Mouse (Mus musculus): ENCODE measurements around the gene Kpnb1.

Gene Kpnb1

DNA sequence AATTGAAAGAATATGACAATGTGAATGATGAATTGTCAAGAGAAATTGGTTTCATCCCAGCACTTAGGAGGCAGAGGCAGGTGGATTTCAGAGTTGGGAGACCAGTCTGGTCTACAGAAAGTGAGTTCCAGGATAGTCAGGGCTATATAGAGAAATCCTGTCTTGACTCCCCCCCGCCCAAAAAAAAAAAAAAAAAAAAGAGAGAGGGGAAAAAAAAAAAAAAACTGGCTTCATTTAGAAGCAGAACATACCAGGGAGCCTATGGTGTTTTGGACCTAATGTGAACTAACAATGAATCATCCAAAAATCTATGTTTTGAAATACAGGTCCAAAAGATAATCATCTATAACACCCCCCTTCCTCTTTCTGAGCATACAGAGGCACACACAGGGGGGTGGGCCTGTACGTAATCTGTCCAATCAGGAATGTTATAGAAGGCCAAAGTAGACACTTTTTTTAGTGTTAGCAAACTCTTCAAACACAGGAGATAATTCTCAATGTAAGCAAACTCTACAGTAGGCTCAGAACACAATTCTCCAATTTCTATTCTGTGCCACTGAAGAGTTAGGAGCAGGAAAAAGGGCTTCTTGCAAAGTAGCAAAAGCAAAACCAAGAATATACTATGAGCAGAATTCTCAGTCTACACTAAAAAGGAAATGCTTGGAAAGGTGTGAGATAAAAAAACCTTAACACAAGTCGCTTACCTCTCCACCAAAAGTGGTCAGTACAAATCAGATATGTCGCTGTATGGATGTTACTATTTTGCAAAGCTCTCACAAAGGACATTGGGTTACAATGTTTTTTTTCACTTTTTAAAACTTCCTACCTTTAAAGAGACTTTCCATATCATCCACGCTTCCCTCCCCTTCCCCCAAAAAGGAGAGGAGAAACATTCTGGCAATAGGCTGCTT is 1.7 kb downstream of the Kpnb1 start:
- DNase-seq = no peak

DNA sequence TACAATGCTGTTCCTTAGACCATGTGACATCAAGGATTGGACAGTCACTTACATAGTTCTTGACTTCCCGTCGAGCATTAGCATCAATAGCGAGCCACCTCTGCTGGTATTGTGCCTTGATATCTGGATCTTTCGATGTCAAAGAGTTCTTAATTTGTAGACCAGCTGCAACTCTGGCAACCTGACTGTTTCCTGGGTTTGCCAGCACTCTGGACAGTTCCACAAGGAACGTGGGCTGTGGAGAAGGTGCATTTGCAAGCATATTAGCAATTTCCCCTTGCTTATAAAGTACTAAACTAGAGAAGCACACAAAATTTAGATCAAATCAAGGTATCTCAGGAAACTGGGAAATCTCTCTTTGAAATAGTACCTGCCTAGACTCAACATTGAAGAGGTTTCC is 2.8 kb downstream of the Kpnb1 start:
- no peak for DNase-seq

DNA sequence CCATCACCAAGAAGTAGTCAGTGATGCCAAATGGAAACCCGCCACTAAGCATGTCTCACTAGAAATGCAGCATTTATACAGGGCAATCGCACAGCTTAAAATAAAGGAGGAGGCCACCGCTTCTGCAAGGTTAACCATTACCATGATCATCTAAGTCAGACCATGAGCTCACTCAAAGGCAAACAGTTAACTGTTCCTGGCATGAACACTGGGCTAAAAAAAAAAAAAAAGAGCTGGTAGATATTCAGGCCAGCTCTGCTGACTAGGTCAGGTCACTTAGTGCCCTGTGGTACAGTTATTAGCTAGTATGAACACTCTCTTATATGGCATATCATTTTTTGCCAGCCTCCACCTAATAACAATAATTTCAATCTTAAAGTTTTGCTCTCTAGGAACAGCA is 5.2 kb downstream of the Kpnb1 start:
- no peak for DNase-seq

DNA sequence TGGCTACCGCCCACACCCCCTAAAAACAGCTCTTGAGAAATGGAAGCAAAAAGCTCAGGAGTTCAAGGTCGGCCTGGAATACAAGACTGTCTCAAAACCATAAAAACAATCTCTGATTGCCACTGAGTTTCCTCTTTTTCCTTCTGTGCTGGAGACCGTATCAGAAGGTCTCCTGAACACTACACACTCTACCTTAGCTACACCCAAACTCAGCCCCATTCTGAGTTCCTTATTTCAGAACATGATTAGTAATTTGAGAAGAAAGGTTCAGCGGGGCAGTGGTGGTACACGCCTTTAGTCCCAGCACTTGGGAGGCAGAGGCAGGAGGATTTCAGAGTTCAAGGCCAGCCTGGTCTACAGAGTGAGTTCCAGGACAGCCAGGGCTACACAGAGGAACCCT is 6.6 kb downstream of the Kpnb1 start:
- DNase-seq = no peak

DNA sequence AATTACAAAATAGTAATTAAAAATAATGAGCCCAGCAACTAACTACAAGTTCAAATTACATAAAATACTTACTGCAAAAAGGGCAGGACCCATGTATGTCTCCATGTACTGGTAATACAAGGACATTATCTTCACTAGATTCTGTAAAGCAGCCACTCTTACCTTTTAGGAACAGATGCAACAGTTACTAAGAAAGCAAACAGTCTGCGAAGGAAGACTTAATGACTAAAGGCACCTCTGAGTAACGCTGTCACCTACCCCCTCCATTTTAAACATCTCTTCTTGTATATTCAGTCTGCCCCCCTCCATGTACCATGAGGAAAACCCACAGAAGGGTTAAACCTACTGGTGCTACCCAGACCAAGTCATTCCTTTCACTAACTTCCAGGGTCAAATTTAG is 9.5 kb downstream of the Kpnb1 start:
- no peak for DNase-seq

DNA sequence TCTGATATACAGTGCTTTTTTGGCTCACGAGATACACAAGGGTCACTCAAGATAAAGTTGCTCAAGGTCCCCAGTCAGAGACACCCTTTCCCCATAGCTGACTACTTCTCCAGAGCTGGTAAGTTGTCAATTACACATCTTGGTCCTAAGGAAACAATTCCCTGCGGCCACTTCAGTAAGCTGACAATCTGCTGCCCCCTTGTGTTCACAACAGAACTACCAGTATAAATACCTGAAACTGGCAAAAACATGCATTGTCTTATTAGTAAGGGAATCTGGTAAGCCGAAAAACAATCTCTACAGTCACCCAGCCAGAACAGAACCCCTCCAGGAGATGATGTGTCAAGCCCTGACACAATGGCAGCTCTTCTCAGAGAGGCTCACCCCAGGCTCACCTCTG is 10.8 kb downstream of the Kpnb1 start:
- peak in 1 of 2 experiments; percentile 22 for DNase-seq

DNA sequence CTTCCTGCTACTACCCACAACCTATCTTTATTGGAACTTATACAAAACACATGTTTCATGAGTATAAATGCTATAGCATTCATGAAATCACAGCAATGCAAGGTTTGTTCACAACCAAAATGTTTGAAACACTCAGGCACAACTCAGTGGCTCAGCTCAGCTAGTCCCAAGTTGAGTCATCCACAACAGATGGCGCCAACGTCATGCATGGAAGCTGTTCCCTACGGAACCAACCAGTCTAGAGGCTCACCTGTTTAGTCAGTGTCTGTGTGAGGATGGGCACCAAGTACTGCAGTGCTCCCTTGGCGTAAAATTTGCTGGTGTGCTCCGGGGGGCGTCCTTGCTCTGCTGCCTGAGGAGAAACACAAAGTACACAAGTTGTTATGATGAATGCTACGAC is 12.2 kb downstream of the Kpnb1 start:
- DNase-seq = no peak

DNA sequence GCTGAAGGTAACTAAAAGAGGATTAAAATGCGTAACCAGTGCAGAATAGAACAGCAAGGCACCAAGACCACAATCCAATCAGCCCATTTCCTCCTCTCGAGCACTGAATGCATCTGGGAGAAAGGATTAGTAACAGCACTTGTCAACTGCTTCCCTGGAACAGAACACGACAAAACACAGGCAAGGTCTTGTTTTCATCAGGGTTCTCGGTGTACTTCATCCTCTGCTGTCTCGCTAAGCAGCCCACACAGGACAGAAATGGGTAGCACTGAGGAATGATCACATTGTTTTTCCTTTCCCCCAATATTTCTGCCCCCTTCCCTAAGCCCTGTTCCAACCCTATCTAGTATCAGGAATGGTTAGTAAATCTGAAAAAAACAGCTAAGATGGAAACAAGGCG is 27.3 kb downstream of the Kpnb1 start:
- no peak for DNase-seq

DNA sequence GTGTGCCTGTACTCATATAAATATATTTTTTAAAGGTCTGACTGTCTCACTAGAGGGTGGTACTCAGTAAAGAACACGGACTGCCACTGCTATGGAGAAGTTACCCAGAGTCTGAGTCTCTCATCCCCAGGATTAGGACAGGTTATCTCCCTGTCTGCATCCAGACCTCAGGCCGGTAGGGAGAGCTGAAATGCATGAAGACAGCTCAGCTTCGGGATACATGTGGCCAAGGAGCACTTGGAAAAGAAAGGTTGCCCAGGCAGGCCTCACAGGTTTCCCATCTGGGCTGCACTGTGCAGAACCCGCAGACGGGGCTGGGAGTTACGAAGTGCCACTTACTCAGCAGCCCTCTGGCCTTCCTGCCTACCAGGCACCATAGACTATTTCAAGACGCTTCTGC is 30.7 kb downstream of the Kpnb1 start:
- DNase-seq = no peak

DNA sequence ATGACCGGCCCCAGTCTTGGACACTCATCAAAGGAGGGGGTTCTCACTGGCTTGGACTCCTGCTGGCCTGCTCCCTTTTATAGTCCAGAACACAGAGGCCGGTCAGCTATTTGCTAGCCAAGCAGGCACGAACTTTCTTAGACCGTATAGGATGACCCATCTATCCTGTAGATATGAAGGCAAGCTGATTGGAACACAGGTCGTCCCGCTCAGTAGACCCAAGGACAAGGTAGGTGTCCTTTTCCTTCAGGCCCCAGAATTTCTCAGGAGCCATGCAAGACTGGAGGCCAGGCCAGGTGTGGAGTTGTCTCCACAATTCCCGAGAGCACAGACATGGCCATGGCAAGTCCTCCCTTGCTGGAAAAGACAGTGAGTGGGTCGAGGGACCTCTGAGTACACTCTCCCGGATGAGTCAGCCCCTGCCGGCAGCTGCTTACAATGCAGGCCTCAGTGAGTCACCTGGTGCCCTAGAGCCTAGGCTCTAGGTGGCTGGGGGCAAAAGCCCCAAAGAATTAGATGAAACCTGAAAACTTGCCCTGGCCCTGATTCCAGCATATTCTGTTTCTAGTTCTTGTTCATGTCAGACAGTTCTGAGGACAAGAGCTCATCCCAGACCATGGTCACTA is 34.9 kb downstream of the Kpnb1 start:
- no peak for DNase-seq

DNA sequence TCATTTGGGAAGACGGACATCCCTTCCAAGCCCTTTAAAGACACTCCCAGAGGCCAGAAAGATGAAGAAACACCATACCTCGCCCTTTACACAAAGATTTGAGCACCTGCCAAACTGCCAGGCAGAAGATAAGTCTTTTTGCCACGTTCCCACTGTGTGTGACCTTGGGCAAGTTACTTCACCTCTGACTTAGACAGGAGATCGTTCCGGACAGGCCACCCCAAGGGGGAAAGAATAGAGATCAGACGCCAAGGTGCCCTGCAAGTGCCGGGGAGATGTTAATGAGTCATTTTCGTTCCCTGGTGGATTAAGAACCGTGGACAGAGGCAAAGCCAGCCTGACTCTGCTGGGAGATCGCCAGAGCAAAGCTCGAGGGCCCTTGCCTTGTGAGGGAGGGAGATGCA is 35.7 kb downstream of the Kpnb1 start:
- DNase-seq = peak in 1 of 2 experiments; percentile 6

DNA sequence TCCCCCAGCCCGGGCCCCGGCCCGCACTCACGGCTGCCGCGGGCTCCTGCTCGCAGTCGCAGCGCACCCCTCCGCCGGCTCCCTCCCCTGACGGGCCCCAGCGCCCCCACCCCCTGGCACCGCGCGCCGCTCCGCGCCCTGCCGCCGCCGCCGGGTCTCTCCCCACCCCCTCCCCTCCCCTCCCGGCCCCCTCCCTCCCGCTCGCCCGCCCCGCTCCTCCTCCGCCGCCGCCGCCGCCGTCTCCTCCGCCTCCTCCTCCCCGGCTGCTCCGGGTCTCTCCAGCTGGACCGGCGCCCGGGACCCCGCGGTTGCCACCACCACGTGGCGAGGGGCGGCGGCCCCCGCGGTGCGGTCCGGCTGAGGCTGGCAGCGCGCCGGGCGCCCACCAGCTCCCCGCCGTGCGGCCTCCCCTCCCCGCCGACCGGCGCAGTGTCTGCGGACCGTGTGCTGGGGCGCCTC is 36.3 kb downstream of the Kpnb1 start, which contains the start of gene Tbkbp1:
Gene Tbkbp1, minus strand, starts transcription at position 153 of the 459 bp plus-strand sequence.
- DNase-seq = peak in 1 of 2 experiments; percentile 24

DNA sequence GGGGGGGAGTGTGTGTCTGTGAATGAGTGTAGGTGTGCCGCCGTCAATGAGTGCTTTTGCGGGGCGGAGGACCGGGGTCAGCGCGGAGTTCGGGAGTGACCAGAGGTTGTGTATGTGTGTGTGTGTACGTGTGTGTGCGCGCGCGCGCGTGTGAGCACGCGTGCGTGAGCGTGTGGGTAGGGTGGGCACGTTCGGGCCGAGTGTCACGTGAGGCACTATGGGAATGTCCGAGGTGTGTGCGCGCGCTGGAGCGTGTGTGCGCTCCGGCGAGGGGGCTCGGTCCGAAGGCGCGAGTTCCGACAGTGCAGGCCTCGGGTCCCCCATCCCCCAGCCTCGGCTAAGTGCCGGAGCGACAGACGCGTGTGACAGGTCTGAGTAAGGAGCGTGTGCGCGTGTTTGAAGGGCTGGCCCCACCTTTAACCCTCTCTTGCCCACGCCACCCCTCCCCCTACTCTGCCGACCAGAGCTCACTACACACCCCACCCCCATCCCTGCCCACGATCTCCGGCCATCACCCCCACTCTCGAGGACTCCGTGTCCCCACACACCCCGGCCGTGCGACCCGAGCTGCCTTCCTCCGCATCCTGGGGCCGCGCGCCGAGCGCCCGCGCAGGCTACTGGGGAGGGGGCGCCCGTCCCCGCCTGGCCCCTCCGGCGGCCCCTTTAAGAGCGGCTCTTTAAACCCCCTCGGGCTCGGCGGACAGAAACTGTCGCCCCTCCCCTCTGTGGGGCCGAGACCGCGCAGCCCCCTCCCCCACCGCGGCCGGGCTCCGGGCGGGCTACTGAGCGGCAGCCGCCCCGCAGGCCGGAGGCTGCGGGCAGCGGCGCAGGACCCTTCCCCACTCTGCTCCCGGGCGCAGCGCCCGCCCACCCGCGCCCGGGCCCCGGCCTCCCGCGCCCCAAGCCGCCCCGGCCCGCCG is 37.0 kb downstream of the Kpnb1 start:
- peak in 1 of 2 experiments; percentile 26 for DNase-seq

DNA sequence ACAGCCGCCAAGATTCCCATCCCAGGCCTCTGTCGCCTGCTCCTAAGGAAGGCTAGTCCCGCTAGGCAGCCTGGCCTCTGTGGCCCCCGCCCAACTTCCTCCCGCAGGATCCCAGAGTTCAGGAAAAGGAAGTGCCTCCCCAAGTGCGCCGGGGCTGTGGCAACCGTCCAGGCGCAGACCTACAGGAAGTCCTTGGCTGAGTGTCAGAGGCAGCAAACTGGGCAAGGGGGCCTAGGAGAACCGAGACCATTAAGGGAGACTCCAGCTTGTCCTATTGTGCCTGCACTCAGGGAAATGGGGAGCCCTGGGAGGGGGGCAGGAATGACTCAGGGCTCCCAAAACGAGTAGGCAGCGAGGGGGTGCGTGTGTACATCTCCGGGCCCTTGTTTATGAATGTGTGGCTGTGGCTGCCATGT is 37.7 kb downstream of the Kpnb1 start:
- peak in 1 of 2 experiments; percentile 47 for DNase-seq

DNA sequence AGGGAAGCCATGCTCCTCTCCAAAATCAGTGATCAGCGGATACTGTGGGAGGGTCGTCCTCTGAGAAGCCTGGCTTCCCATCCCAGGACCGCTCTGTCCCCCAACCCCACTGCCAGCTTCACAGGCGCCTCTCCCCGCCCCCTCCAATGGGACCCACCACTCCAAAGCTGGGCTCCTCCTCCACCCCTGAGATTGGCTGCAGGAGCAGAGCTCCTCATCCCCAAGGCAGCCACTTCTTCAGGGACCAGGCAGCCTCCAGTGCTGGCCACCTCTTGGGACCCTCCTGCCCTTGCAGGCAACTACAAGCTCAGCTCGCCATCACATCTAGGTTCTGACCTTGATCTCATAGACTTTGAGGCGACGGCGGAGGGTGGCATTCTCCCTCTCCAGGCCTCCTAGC is 38.7 kb downstream of the Kpnb1 start:
- DNase-seq = no peak

DNA sequence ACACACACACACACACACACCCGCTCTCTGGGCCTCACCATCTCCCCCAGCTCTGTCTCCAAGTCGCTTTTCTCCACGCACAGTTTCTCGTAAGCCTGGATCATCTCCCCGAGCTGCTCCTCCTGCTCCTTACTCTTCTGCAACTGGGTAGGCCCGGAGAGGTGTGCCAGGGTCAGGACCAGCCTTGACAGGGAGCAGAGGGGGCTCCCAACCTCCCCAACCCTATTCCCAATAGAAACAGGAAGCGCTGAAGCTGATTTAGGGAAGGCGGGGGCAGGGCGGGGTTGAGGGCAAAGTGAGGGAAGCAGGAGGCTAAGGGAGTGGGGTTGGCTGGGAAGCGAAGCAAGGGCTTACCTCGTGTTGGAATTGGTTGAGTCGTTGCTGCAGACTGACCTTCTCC is 39.1 kb downstream of the Kpnb1 start:
- no peak for DNase-seq

DNA sequence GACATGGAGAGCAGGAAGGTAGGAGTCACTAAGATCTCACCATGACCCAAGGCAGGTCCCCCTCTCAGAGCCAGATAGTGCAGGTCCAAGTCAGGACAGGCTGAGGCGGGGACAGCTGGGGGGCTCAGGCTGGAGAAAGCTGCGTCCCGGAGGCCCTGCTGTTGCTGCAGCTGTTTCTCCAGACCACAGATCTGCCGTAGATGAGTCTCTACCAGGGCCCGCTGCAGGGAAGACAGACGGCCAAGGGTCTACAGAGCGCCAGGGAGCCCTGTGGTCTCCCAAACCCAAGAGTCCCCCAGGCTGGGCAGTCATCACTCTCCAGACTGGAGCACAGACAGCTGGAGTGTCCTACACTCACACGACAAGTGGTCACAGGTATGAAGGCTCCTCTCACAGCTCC is 40.3 kb downstream of the Kpnb1 start:
- DNase-seq = no peak

DNA sequence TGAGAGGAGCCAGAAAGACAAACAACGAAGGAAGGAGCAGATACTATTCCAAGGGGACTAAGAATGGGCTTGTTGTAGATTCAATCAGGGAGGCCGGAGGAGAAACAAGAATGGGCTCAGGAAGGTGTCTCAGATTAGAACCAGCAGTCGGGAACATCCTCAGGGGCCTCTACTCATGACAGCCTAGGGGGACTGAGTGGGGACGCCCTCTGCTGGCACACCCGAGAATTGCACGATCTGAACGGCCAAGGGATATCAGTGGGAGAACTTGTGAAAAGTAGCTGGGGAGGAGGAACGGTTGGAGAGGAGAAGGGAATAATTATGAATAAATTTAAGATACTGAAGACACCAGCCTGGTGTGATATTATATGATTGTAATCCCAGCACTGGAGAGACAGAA is 41.0 kb downstream of the Kpnb1 start:
- peak in 1 of 2 experiments; percentile 84 for DNase-seq

DNA sequence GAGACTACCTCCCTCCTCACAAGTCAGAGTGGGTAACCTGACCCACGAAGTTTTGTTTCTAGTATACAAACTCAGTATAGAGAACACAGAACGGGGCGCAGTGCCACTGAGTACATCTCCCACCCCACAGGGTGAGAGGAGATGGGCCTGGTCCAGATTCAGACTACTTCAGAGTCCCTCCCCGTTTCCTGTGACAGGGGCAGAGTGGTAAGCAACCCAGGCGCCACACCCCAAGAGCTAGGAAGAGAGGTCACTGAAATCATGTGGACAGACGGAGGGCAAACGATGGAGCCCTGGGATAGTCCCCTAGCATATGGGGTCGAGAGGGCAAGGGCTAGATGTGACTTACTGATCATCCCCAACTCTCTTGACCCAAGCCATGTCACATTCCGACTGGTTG is 41.7 kb downstream of the Kpnb1 start:
- DNase-seq = peak in 1 of 2 experiments; percentile 13

DNA sequence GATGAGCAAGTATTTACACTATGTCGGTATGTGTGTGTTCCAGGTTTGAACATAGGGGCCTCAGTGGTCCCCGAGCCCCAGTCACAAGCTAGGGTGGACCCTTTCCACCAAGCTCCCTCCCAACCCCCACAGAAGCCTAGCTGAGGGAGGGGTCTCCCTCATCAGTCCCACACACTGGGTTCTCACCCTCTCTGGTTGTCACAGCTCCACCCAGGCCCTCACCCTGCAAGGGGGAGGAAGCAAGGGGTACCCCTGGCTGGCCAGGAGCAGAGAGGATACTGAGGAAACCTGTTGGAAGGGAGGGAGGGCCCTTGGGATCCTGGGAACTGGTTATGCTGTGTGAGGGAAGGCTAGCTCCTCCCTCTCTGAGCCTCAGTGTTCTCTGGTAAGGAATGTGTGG is 42.4 kb downstream of the Kpnb1 start:
- DNase-seq = peak in 1 of 2 experiments; percentile 16

DNA sequence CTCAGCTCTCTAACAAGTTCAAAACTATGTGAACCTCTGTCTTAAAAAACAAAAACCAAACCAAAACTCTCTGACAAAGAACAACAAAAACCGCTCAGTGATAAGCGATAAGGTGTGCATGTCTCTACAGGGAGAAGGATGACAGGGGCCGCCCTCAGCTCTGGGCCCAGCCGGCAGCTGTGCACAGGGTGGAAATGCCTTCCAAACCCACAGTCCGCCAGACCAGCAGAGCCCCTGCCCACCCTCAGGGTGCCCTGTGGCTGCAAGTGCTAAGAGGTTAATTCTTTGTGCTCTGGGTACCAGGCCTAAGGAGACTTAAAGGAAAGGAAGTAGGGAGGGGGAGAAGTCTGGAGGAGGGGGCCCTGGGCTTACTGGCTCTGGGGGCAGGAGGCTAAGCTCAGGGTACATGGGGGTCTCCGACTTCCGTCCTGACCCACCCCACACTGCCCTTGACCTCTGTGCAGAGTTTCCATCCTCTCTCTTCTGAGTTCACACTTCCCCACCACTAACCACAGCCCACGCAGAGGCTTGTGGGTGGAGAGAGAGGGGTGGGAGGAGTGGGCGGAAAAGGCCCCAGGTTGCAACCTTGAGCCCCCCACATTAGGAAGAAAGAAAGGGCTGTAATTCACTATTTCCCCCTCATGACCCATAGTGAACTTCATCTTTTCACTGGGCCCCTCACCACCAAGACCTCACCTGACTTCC is 44.3 kb downstream of the Kpnb1 start:
- DNase-seq = peak; percentile 56 to 59

DNA sequence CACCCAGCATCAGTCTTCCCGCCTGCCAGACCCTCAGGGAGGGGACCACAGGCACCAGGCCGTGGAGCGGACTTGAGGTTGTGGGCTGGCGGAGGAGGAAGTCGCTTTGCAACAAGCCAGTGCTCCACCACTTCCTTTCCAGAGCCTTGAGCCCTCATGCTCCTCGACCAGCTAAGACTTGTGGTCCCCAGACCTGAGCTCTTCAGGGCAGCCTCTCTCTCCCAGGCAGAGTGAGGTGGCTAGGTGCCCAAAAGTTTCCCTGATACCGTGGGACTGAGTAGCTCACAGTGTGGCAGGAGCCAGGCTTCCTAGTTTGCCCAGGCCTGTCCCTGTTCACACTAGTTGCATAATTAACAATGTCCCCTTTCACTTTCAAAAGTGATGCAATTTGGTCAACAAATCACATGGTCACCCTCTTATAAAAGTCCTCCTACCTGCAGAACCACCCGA is 45.5 kb downstream of the Kpnb1 start:
- DNase-seq = peak; percentile 69 to 79
